Mouse (Mus musculus): ENCODE data around the gene Madd. TPM values are rescaled to one million over a fixed set of nuclear protein-coding genes. Genes with fewer than 3 reads are reported as not detected.

The Madd gene
- polyA plus RNA-seq, 1 experiment = 44.4 TPM

- 79% methylated on average over 6 of the region's 6 CpGs for WGBS
- no peak overlapping the region for H3K4me3 ChIP-seq (replicated peaks; ENCODE audit: control insufficient read depth, low read depth, low read length)
Measured at GRCm38 (mm10) chr2:91090827-91091226, 92.8 kb downstream of the Madd start.

DNA sequence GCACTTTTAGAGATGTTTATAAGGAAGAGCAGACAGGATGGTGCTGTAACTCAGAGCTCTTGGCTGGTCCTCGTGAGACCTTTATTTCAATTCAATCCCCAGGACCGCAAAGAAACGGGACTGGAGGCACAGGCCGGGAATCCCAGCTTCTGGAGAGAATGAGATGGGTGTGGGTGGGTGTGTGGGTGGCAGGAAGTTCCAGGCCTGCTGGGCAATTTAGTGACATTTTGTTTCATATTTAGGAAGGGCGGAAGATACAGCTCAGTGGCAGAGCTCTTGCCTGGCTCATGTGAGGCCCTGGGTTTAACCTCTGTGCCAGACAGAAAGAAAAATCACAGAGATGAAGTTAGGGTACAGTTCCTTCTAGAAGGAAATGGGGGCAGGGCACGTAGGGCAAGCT lies 93.4 kb downstream of the Madd start:
- TF ChIP-seq POLR2A (IDR thresholded peaks at IDR 0.05; ENCODE audit: borderline replicate concordance, control insufficient read depth, low read depth, low read length) = no peak
- no peak for TF ChIP-seq CTCF (IDR thresholded peaks at IDR 0.05; ENCODE audit: control insufficient read depth, insufficient read depth, low read length)
- 66% methylated on average over 6 of the region's 6 CpGs for WGBS

More at GRCm38 (mm10) chr2:91090827-91091226, 92.8 kb downstream of the Madd start:
- Histone ChIP-seq H3K27ac (ENCODE audit: control insufficient read depth, insufficient read depth, low read depth, low read length, poor library complexity) (no peak overlapping the region), H3K4me1 (ENCODE audit: control insufficient read depth, insufficient read depth, low read length) (peaks cover 8% of the 10 kb centered on the region)
- 0 out of 2 replicates have a peak, but pooled peaks have one; percentile 3 for TF ChIP-seq CTCF (IDR thresholded peaks at IDR 0.05; ENCODE audit: control insufficient read depth, insufficient read depth, low read length)
- no peak for TF ChIP-seq POLR2A (IDR thresholded peaks at IDR 0.05; ENCODE audit: borderline replicate concordance, control insufficient read depth, low read depth, low read length)

DNA sequence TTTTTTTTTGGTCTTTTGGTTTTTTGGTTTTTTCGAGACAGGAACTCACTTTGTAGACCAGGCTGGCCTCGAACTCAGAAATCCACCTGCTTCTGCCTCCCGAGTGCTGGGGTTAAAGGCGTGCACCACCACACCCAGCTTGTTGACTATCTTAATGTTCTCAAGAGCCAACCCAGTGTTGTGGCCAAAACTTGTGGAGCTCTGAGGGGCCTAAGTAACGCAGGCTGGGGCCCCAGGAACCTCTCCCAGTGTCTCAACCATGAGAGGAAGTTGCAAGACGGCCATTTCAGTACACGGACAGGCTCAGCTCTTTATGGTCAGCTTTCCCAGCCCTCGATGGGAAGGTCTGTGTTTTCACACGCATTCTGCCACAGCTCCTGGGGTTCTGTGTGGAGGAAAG lies 94.7 kb downstream of the Madd start:
- Histone ChIP-seq H3K4me3 (replicated peaks; ENCODE audit: control insufficient read depth, low read depth, low read length) (peak overlapping the region; percentile 3), H3K4me1 (ENCODE audit: control insufficient read depth, insufficient read depth, low read length) (peaks cover 8% of the 10 kb centered on the region), H3K27ac (ENCODE audit: control insufficient read depth, insufficient read depth, low read depth, low read length, poor library complexity) (peak overlapping the region; percentile 89)
- 23% methylated on average over 9 of the region's 9 CpGs for WGBS
- TF ChIP-seq POLR2A (IDR thresholded peaks at IDR 0.05; ENCODE audit: borderline replicate concordance, control insufficient read depth, low read depth, low read length) (no peak), CTCF (IDR thresholded peaks at IDR 0.05; ENCODE audit: control insufficient read depth, insufficient read depth, low read length) (no peak)

More for the DNA sequence above, 93.4 kb downstream of the Madd start:
- Histone ChIP-seq H3K4me1 (ENCODE audit: control insufficient read depth, insufficient read depth, low read length) (peaks cover 7% of the 10 kb centered on the region), H3K27ac (ENCODE audit: control insufficient read depth, insufficient read depth, low read depth, low read length, poor library complexity) (peak overlapping the region; percentile 64; the same call in 1 of the 2 replicates), H3K4me3 (replicated peaks; ENCODE audit: control insufficient read depth, low read depth, low read length) (no peak overlapping the region)

DNA sequence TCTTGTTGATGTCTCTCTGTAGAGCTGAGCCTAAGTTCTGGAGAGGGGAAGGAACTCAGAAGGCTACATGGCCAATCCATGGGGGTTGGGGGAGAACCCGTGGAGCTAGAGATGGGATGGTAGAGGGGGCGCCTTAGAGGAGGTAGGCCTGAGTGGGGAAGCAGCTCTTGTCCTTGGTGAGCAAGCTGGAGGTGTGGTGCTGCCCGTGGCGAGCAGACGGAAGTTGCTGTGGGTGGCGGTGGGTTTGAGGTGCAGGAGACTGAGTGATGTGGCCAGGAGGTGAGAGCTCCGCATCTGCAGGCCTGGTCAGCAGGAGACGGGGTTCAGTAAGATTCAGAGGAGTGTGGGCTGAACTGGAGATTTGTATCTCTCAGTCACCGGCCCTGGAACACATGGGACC lies 96.2 kb downstream of the Madd start:
- peaks cover 10% of the 10 kb centered on the region for H3K4me1 ChIP-seq (ENCODE audit: control insufficient read depth, insufficient read depth, low read length)
- H3K27ac ChIP-seq (ENCODE audit: control insufficient read depth, insufficient read depth, low read depth, low read length, poor library complexity) = peak overlapping the region; percentile 86
- WGBS = 14% methylated on average over 9 of the region's 9 CpGs
- peak overlapping the region; percentile 18 for H3K4me3 ChIP-seq (replicated peaks; ENCODE audit: control insufficient read depth, low read depth, low read length)
- TF ChIP-seq POLR2A (IDR thresholded peaks at IDR 0.05; ENCODE audit: borderline replicate concordance, control insufficient read depth, low read depth, low read length) (peak; percentile 42; the same call in 1 of the 2 replicates), CTCF (IDR thresholded peaks at IDR 0.05; ENCODE audit: control insufficient read depth, insufficient read depth, low read length) (no peak)

Other genes starting within 250 kb of the Madd start
- gene Celf1, start 243.5 kb downstream of the Madd start, polyA plus RNA-seq (2011; ENCODE audit: insufficient read depth, insufficient read length, low replicate concordance, missing spikeins) = 34.8 and 39.9 TPM in 2 replicates
- 2.1 and 2.4 TPM in 2 replicates for gene Rapsn, start 148.2 kb downstream of the Madd start, polyA plus RNA-seq (2011; ENCODE audit: insufficient read depth, insufficient read length, low replicate concordance, missing spikeins)
- gene Psmc3, start 129.8 kb downstream of the Madd start, polyA plus RNA-seq (2011; ENCODE audit: insufficient read depth, insufficient read length, low replicate concordance, missing spikeins) = 264 and 333 TPM in 2 replicates
- gene Slc39a13, start 113.4 kb downstream of the Madd start, polyA plus RNA-seq (2011; ENCODE audit: insufficient read depth, insufficient read length, low replicate concordance, missing spikeins) = 6.8 and 15.6 TPM in 2 replicates
- 28.0 and 65.7 TPM in 2 replicates for gene Spi1, start 101.4 kb downstream of the Madd start, polyA plus RNA-seq (2011; ENCODE audit: insufficient read depth, insufficient read length, low replicate concordance, missing spikeins)
- 0.54 and 1.1 TPM in 2 replicates for gene Mybpc3, start 65.7 kb downstream of the Madd start, polyA plus RNA-seq (2011; ENCODE audit: insufficient read depth, insufficient read length, low replicate concordance, missing spikeins)
- gene Nr1h3, start 19.0 kb upstream of the Madd start, polyA plus RNA-seq (2011; ENCODE audit: insufficient read depth, insufficient read length, low replicate concordance, missing spikeins) = 11.0 and 14.0 TPM in 2 replicates
- gene Acp2, start 19.0 kb upstream of the Madd start, polyA plus RNA-seq (2011; ENCODE audit: insufficient read depth, insufficient read length, low replicate concordance, missing spikeins) = 5.8 and 11.9 TPM in 2 replicates
- gene Ddb2, start 53.1 kb upstream of the Madd start, polyA plus RNA-seq (2011; ENCODE audit: insufficient read depth, insufficient read length, low replicate concordance, missing spikeins) = 14.4 and 32.4 TPM in 2 replicates
- gene Pacsin3, start 72.1 kb upstream of the Madd start, polyA plus RNA-seq (2011; ENCODE audit: insufficient read depth, insufficient read length, low replicate concordance, missing spikeins) = 2.6 and 6.7 TPM in 2 replicates
- gene Arfgap2, start 81.1 kb upstream of the Madd start, polyA plus RNA-seq (2011; ENCODE audit: insufficient read depth, insufficient read length, low replicate concordance, missing spikeins) = 31.3 and 47.4 TPM in 2 replicates

All from bone marrow, adult 2 months (tissue).